Mouse (Mus musculus) heart, adult 2 months (tissue): ENCODE results near the gene Smdt1. TPM values are rescaled to one million over a fixed set of nuclear protein-coding genes. Genes with fewer than 3 reads are reported as not detected.
A peak's percentile ranks its signal among the peaks of the same experiment; 100 is the strongest.

Experiments
- DNase-seq, 2 experiments: peaks; one replicate each; pipeline ENCODE4 v3.0.0; 2021
- H3K27ac ChIP-seq: fragments of 200-600 bp; 2 replicates; pipeline ENCODE4 v1.8.1; 2022
- H3K27me3 ChIP-seq: fragments of 200-500 bp; 2 replicates; pipeline ENCODE4 v1.6.1; 2012; ENCODE audit warnings: mild to moderate bottlenecking, low read length, inconsistent platforms, mixed read lengths; ENCODE audit not compliant: control insufficient read depth, insufficient read depth
- H3K36me3 ChIP-seq: fragments of 200-500 bp; 2 replicates; pipeline ENCODE4 v1.6.1; 2012; ENCODE audit warnings: low read length, inconsistent platforms; ENCODE audit not compliant: control insufficient read depth, insufficient read depth
- H3K4me1 ChIP-seq: fragments of 200-500 bp; 2 replicates; pipeline ENCODE4 v1.6.1; 2011; ENCODE audit warnings: low read length; ENCODE audit not compliant: control insufficient read depth, insufficient read depth
- H3K4me3 ChIP-seq: fragments of 200-600 bp; 2 replicates; pipeline ENCODE4 v1.8.1; 2022
- H3K79me2 ChIP-seq: fragments of 200-500 bp; replicated peaks from 2 replicates; pipeline ENCODE4 v1.6.1; 2012; ENCODE audit warnings: mild to moderate bottlenecking, inconsistent platforms, low read length, moderate library complexity, mixed read lengths; ENCODE audit not compliant: control insufficient read depth, insufficient read depth
- H3K9ac ChIP-seq: fragments of 200-500 bp; 2 replicates; pipeline ENCODE4 v1.6.1; 2012; ENCODE audit warnings: low read depth, mild to moderate bottlenecking, control low read depth, inconsistent platforms, low read length, mixed read lengths
- CTCF ChIP-seq: fragments of 200-600 bp; IDR thresholded peaks from 2 replicates; pipeline ENCODE4 v1.8.1; 2022; ENCODE audit warnings: antibody characterized with exemption, mild to moderate bottlenecking, moderate library complexity
- EP300 ChIP-seq: fragments of 200-500 bp; IDR thresholded peaks from 2 replicates; pipeline ENCODE4 v1.6.1; 2011; ENCODE audit warnings: low read depth, low read length, control low read depth; ENCODE audit not compliant: insufficient read depth
- POLR2A ChIP-seq: fragments of 200-500 bp; IDR thresholded peaks from 2 replicates; pipeline ENCODE4 v1.6.1; 2011; ENCODE audit warnings: mild to moderate bottlenecking, low read depth, low read length, control low read depth; ENCODE audit not compliant: insufficient read depth
- WGBS: fragments of 180-500 bp; shearing (Covaris S2); methylation state at CpG from one replicate; pipeline ENCODE4 v1.1.7; 2018; 5-methylcytosine and 5-hydroxymethylcytosine counted together
- intact Hi-C: fragments of 180-260 bp; cut with DNase I; formaldehyde crosslinking; loops from one replicate; pipeline ENCODE4 v1.15.1; 2025
- polyA plus RNA-seq: library from polyadenylated mRNA; depleted of rRNA; stranded (reverse); fragments of >200 nt; gene quantifications from 2 replicates; pipeline ENCODE4 v1.2.3, GENCODE M21; 2012
- total RNA-seq, 2 experiments: library from RNA; stranded (reverse); gene quantifications; 2 replicates each; pipeline ENCODE4 v1.2.3; 2021

Gene Smdt1
- total and polyA plus RNA-seq, 3 experiments = 183 to 248 (median 202) TPM

GRCm38 (mm10) chr15:82376393-82377138 lies 37.8 kb downstream of the Smdt1 start:
- H3K27ac ChIP-seq = peak overlapping the region; percentile 99
- TF ChIP-seq CTCF = no peak
- TF ChIP-seq EP300 = peak; percentile 97
- peak; percentile 54; the same call in 1 of the 2 replicates for TF ChIP-seq POLR2A
- peaks cover 20% of the 10 kb centered on the region for H3K4me1 ChIP-seq
- no peaks in the 10 kb centered on the region for H3K27me3 ChIP-seq
- WGBS = 35% methylated on average over 17 of the region's 17 CpGs
- peak; percentile 69 to 86 for DNase-seq
- no peaks in the 10 kb centered on the region for H3K79me2 ChIP-seq
- H3K4me3 ChIP-seq = peak overlapping the region; percentile 17; the same call in 1 of the 2 replicates
- H3K9ac ChIP-seq = peak overlapping the region; percentile 47
- intact Hi-C loops = loop anchor here (2.0 kb wide), 1 partner anchor 18 kb away; no protein-coding TSS in a partner anchor
- H3K36me3 ChIP-seq = peaks cover 3% of the 10 kb centered on the region

- no peak for DNase-seq
- Histone ChIP-seq H3K36me3 (peaks cover 3% of the 10 kb centered on the region), H3K79me2 (no peaks in the 10 kb centered on the region), H3K9ac (peak overlapping the region; percentile 13), H3K4me1 (peaks cover 20% of the 10 kb centered on the region), H3K27me3 (no peaks in the 10 kb centered on the region), H3K4me3 (peak overlapping the region; percentile 11; the same call in 1 of the 2 replicates), H3K27ac (peak overlapping the region; percentile 99)
- WGBS = 58% methylated on average over 5 of the region's 5 CpGs
- no peak for TF ChIP-seq POLR2A
- no peak for TF ChIP-seq EP300
- no peak for TF ChIP-seq CTCF
- intact Hi-C loops = loop anchor here (2.0 kb wide), 1 partner anchor 19 kb away; no protein-coding TSS in a partner anchor
These were observed 38.9 kb downstream of the Smdt1 start for GRCm38 (mm10) chr15:82377701-82378100.

GRCm38 (mm10) chr15:82378261-82379180 lies 39.8 kb downstream of the Smdt1 start:
- WGBS = 46% methylated on average over 15 of the region's 15 CpGs
- Histone ChIP-seq H3K9ac (peak overlapping the region; percentile 34), H3K4me1 (peaks cover 20% of the 10 kb centered on the region), H3K79me2 (no peaks in the 10 kb centered on the region), H3K27me3 (no peaks in the 10 kb centered on the region), H3K27ac (peak overlapping the region; percentile 99), H3K4me3 (peak overlapping the region; percentile 60), H3K36me3 (peaks cover 3% of the 10 kb centered on the region)
- peak; percentile 33 to 54 for DNase-seq
- intact Hi-C loops = no loop called here
- TF ChIP-seq POLR2A (no peak), CTCF (no peak), EP300 (no peak)

- Histone ChIP-seq H3K4me3 (peak overlapping the region; percentile 60), H3K27me3 (no peaks in the 10 kb centered on the region), H3K9ac (peak overlapping the region; percentile 94), H3K79me2 (no peaks in the 10 kb centered on the region), H3K27ac (peak overlapping the region; percentile 99), H3K4me1 (peaks cover 20% of the 10 kb centered on the region), H3K36me3 (peaks cover 3% of the 10 kb centered on the region)
- DNase-seq = no peak
- intact Hi-C loops = no loop called here
- 34% methylated on average over 7 of the region's 7 CpGs for WGBS
- TF ChIP-seq EP300 (no peak), POLR2A (no peak), CTCF (no peak)
These were observed 40.7 kb downstream of the Smdt1 start for GRCm38 (mm10) chr15:82379511-82379870.

GRCm38 (mm10) chr15:82379871-82380713 lies 41.3 kb downstream of the Smdt1 start, which contains the start of gene Cyp2d22:
Cyp2d22 (minus strand) TSS chr15:82380260.
- Histone ChIP-seq H3K4me1 (peaks cover 20% of the 10 kb centered on the region), H3K36me3 (peaks cover 3% of the 10 kb centered on the region), H3K9ac (peak within 1 kb of the TSS; percentile 94), H3K27ac (peak within 1 kb of the TSS; percentile 99), H3K79me2 (no peaks in the 10 kb centered on the region), H3K4me3 (peak within 1 kb of the TSS; percentile 60), H3K27me3 (no peaks in the 10 kb centered on the region)
- intact Hi-C loops = no loop called here
- WGBS = 6% methylated on average over 19 of the region's 24 CpGs
- TF ChIP-seq CTCF (no peak), POLR2A (peak; percentile 85)
- peak; percentile 80 to 82 for DNase-seq
